Mouse (Mus musculus): ENCODE measurements around the gene Khdrbs1. TPM values are rescaled to one million over a fixed set of nuclear protein-coding genes. Genes with fewer than 3 reads are reported as not detected.
"Not testable (repeated sequence)": the region's sequence is repeated elsewhere in the genome, so short reads cannot be mapped to it uniquely, and the experiment has no call there.

The Khdrbs1 gene
- polyA plus RNA-seq, 1 experiment = 40.9 TPM

DNA sequence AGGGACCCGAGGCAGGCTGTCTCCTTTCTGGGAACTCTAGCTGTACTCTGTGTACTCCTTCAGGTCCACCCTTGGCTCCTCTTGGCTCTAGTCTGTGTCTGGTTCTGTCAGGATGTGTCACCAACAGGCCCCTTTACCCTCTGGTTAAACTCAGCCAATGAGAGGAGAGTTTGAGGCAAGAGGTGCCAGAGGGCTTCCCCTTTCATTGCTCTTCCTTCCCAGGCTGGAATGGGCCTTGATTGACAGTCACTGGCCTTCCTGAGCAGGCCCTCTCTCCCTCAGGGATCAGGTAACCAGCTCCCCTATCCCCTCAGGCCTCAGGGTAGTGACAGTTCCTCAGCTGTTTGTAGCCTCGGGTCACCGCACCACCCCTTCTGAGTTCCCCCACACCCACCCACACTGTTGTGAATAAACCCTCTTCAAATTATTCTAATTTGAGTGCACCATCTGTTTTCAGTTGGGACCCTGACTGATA is 40.8 kb upstream of the Khdrbs1 start:
- no peak for DNase-seq (ENCODE audit: low read depth in 1 of 2, low spot score in 2 of 2)
- no peaks in the 10 kb centered on the region for H3K36me3 ChIP-seq (ENCODE audit: control insufficient read depth, insufficient read depth, low read length)
- peaks cover 17% of the 10 kb centered on the region for H3K4me1 ChIP-seq (ENCODE audit: control insufficient read depth, insufficient read depth, insufficient read length)
- no peak overlapping the region for H3K4me3 ChIP-seq (ENCODE audit: extremely low read depth, insufficient read depth, insufficient read length)
- no peak for TF ChIP-seq CTCF (IDR thresholded peaks at IDR 0.05; ENCODE audit: extremely low read depth, insufficient read depth, insufficient read length, insufficient replicate concordance)
- no peak for TF ChIP-seq POLR2A (IDR thresholded peaks at IDR 0.05; ENCODE audit: low read depth, low read length)
- H3K27me3 ChIP-seq (ENCODE audit: control insufficient read depth, insufficient read depth, low read length) = no peaks in the 10 kb centered on the region
- peak overlapping the region; percentile 59 for H3K27ac ChIP-seq (ENCODE audit: insufficient read depth, low read length)
- 40% methylated on average over 3 of the region's 3 CpGs for WGBS

DNA sequence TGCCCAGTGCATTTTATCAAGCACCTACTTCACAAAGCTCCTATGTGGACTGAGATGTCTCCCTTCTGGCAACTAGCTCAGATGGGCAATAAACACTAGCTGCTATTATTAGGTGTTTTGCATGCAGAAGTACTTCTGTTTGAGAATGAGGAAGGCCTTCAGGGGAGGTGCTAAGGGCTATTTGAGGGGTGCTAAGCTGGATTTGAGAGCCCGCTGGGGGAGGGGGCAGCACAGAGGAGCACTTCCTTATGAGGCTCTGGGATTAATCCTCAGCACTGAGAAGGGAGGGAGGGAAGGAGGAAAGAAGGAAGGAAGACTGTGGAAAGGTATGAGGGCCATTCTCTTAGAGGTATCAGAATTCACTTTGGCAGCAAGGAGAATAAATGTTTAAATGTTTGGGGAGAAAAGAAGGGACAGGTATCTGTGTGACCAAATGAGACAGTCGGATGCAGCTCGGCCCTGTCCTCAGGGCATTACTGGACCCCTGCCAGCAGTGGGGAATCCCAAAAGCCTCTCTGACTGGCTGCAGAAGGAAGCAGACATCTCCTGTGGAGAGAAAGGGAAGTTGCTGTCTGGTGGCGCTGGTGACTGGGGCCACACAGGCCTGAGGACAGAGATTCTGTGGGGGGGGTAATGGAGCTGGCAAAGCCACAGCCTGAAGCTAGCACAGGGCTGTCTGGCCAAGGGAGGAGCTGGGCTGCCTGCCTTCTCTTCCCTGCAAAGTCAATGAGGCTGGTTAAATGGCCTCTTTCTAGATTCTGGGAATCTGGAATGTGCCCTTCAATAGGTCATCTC is 40.0 kb upstream of the Khdrbs1 start:
- H3K36me3 ChIP-seq (ENCODE audit: control insufficient read depth, insufficient read depth, low read length) = no peaks in the 10 kb centered on the region
- H3K4me3 ChIP-seq (ENCODE audit: extremely low read depth, insufficient read depth, insufficient read length) = no peak overlapping the region
- no peak for TF ChIP-seq POLR2A (IDR thresholded peaks at IDR 0.05; ENCODE audit: low read depth, low read length)
- TF ChIP-seq CTCF (IDR thresholded peaks at IDR 0.05; ENCODE audit: extremely low read depth, insufficient read depth, insufficient read length, insufficient replicate concordance) = no peak
- H3K27me3 ChIP-seq (ENCODE audit: control insufficient read depth, insufficient read depth, low read length) = no peaks in the 10 kb centered on the region
- peaks cover 17% of the 10 kb centered on the region for H3K4me1 ChIP-seq (ENCODE audit: control insufficient read depth, insufficient read depth, insufficient read length)
- peak in 1 of 2 experiments; percentile 58 for DNase-seq (ENCODE audit: low read depth in 1 of 2, low spot score in 2 of 2)
- H3K27ac ChIP-seq (ENCODE audit: insufficient read depth, low read length) = peak overlapping the region; percentile 74
- 26% methylated on average over 4 of the region's 4 CpGs for WGBS

GRCm38 (mm10) chr4:129771672-129772521 is 29.8 kb upstream of the Khdrbs1 start:
- WGBS = 18% methylated on average over 21 of the region's 21 CpGs
- DNase-seq (ENCODE audit: low read depth in 1 of 2, low spot score in 2 of 2) = no peak
- H3K27me3 ChIP-seq (ENCODE audit: control insufficient read depth, insufficient read depth, low read length) = no peaks in the 10 kb centered on the region
- H3K27ac ChIP-seq (ENCODE audit: insufficient read depth, low read length) = no peak overlapping the region
- TF ChIP-seq CTCF (IDR thresholded peaks at IDR 0.05; ENCODE audit: extremely low read depth, insufficient read depth, insufficient read length, insufficient replicate concordance) = no peak
- no peak for TF ChIP-seq POLR2A (IDR thresholded peaks at IDR 0.05; ENCODE audit: low read depth, low read length)
- peak overlapping the region; percentile 25; the same call in 1 of the 2 replicates for H3K4me3 ChIP-seq (ENCODE audit: extremely low read depth, insufficient read depth, insufficient read length)
- H3K4me1 ChIP-seq (ENCODE audit: control insufficient read depth, insufficient read depth, insufficient read length) = peaks cover 13% of the 10 kb centered on the region; the same call in 1 of the 2 replicates
- no peaks in the 10 kb centered on the region for H3K36me3 ChIP-seq (ENCODE audit: control insufficient read depth, insufficient read depth, low read length)

DNA sequence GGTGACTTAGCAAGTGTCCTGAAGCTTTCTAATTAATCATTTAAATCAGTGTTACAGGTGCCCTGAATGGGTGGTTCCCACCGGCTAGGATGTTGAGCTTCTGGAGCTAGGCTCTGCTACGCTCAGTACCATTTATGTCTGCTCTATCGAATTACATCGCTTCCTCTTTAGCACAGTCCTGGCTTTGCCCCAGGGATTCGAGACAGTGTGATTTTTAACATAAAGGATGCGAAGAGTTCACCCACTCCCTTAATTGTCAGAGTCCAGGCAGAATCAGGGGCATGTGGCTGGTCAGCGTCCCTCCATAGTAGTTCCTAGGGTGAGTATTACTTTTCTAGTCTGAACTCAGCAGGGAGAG is 29.2 kb upstream of the Khdrbs1 start:
- H3K4me1 ChIP-seq (ENCODE audit: control insufficient read depth, insufficient read depth, insufficient read length) = peaks cover 13% of the 10 kb centered on the region; the same call in 1 of the 2 replicates
- no peaks in the 10 kb centered on the region for H3K36me3 ChIP-seq (ENCODE audit: control insufficient read depth, insufficient read depth, low read length)
- H3K27ac ChIP-seq (ENCODE audit: insufficient read depth, low read length) = no peak overlapping the region
- TF ChIP-seq POLR2A (IDR thresholded peaks at IDR 0.05; ENCODE audit: low read depth, low read length) = no peak
- no peak for TF ChIP-seq CTCF (IDR thresholded peaks at IDR 0.05; ENCODE audit: extremely low read depth, insufficient read depth, insufficient read length, insufficient replicate concordance)
- H3K4me3 ChIP-seq (ENCODE audit: extremely low read depth, insufficient read depth, insufficient read length) = peak overlapping the region; percentile 17
- no peaks in the 10 kb centered on the region for H3K27me3 ChIP-seq (ENCODE audit: control insufficient read depth, insufficient read depth, low read length)
- DNase-seq (ENCODE audit: low read depth in 1 of 2, low spot score in 2 of 2) = no peak
- 8% methylated on average over 7 of the region's 7 CpGs for WGBS

DNA sequence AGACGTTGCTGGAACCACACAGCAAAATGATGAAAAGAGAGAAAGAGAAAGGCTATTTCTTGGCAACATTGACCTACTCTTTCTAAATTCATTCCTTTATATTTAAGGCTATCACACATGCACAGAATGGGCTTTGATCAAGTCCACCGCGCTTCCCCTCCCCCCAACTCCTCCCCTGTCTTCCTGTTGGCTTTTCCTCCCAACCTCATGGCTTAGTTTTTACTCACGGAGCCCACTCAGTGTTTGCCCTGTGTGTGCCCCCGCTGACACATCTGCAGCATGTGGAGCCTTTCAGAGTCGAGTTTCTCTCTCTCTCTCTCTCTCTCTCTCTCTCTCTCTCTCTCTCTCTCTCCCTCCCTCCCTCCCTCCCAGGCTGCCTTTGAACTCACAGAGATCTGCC is 28.5 kb upstream of the Khdrbs1 start:
- Histone ChIP-seq H3K36me3 (ENCODE audit: control insufficient read depth, insufficient read depth, low read length) (no peaks in the 10 kb centered on the region), H3K4me3 (ENCODE audit: extremely low read depth, insufficient read depth, insufficient read length) (no peak overlapping the region), H3K27ac (ENCODE audit: insufficient read depth, low read length) (no peak overlapping the region), H3K4me1 (ENCODE audit: control insufficient read depth, insufficient read depth, insufficient read length) (peaks cover 13% of the 10 kb centered on the region; the same call in 1 of the 2 replicates), H3K27me3 (ENCODE audit: control insufficient read depth, insufficient read depth, low read length) (no peaks in the 10 kb centered on the region)
- DNase-seq (ENCODE audit: low read depth in 1 of 2, low spot score in 2 of 2) = no peak
- TF ChIP-seq POLR2A (IDR thresholded peaks at IDR 0.05; ENCODE audit: low read depth, low read length) = no peak
- no peak for TF ChIP-seq CTCF (IDR thresholded peaks at IDR 0.05; ENCODE audit: extremely low read depth, insufficient read depth, insufficient read length, insufficient replicate concordance)
- 17% methylated on average over 6 of the region's 6 CpGs for WGBS

DNA sequence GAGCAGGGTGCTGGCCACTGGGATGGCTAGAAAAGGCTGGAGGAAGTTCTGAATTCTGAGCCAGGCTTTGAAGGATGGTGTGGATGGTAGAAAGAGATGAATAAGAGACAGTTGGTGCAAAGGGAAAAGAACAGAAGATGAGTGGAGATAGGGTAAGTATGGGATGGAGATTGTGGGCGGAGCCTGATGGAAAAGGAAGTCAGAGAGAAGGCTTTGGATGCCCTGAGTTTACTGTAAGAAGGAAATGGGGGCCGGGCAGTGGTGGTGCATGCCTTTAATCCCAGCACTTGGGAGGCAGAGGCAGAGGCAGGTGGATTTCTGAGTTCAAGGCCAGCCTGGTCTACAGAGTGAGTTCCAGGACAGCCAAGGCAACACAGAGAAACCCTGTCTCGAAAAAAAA is 26.6 kb upstream of the Khdrbs1 start:
- not testable (repeated sequence) for DNase-seq (ENCODE audit: low read depth in 1 of 2, low spot score in 2 of 2); H3K27ac ChIP-seq (ENCODE audit: insufficient read depth, low read length); H3K4me3 ChIP-seq (ENCODE audit: extremely low read depth, insufficient read depth, insufficient read length); H3K36me3 ChIP-seq (ENCODE audit: control insufficient read depth, insufficient read depth, low read length); H3K27me3 ChIP-seq (ENCODE audit: control insufficient read depth, insufficient read depth, low read length)
- H3K4me1 ChIP-seq (ENCODE audit: control insufficient read depth, insufficient read depth, insufficient read length) = peaks cover 13% of the 10 kb centered on the region; the same call in 1 of the 2 replicates
- WGBS = 58% methylated on average over 3 of the region's 3 CpGs

Data from spleen, adult 2 months (tissue).